In the genomic region with DNA sequence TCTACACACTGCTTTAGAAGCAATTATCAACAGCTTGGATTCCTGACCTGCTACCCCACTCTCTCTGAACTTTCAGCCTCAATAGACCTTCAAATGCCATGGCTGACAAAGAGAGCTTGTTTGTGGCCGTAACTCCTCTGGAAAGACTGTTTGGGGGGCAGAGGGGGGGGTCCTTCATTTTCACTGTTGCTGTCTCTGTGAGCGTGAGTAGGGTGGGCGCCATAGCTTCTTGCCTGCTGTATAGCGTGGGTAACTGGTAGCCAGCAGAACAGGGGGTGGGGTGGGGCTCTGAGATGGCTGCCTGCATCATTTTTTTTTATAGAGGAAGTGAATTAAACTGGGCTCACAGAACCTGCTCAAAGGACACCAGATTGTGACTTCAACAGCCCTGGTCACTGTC, we compare ENCODE assay signal across 22 mouse cellular contexts.
"Had no signal": no experiment of that assay in that cellular context is flagged by ENCODE, and none has a peak within 500 bp of the region (broad histone marks: within the 10 kb centered on the region; RNA-seq: fewer than 3 reads in every experiment).

No protein-coding gene starts in this region.

- H3K9me3 ChIP-seq: limb, embryonic 10.5 days; limb, embryonic 13.5 days; liver, embryonic 12.5 days; liver, embryonic 15.5 days; lung, embryonic 15.5 days had no signal

- H3K4me2 ChIP-seq: limb, embryonic 13.5 days; liver, embryonic 12.5 days; liver, embryonic 15.5 days; lung, embryonic 15.5 days had no signal

- H3K27me3 ChIP-seq: liver, embryonic 15.5 days had no signal

- ATAC-seq: liver, embryonic 12.5 days had no signal

- H3K27ac ChIP-seq: kidney, postnatal 0 days; layer of hippocampus, adult 2 months; limb, embryonic 10.5 days; limb, embryonic 13.5 days; liver, embryonic 12.5 days; liver, embryonic 15.5 days; lung, embryonic 15.5 days; stomach, postnatal 0 days had no signal

- H3K9ac ChIP-seq: limb, embryonic 13.5 days; liver, embryonic 12.5 days; liver, embryonic 15.5 days; lung, embryonic 15.5 days had no signal

- H3K4me1 ChIP-seq: liver, embryonic 12.5 days; liver, embryonic 15.5 days had no signal

- H3K36me3 ChIP-seq: liver, embryonic 12.5 days; liver, embryonic 15.5 days; lung, embryonic 15.5 days had no signal

- DNase-seq: kidney, adult 2 months; kidney, postnatal 25 days; layer of hippocampus, adult 9-11 months; liver; lung, adult 18-20 months; lung, postnatal 14 days; lung, postnatal 4 days; midbrain, embryonic 14.5 days; right cerebral cortex, adult 18-20 months; right cerebral cortex, postnatal 14 days; right cerebral cortex, postnatal 4 days; thymus, adult 2 months; thymus, postnatal 14 days; thymus, postnatal 4 days had no signal

- H3K4me3 ChIP-seq: layer of hippocampus, adult 2 months; limb, embryonic 10.5 days; limb, embryonic 13.5 days; liver, embryonic 12.5 days; liver, embryonic 15.5 days; lung, embryonic 15.5 days had no signal
